Mouse (Mus musculus): ENCODE results near the gene Capza1.

DNA sequence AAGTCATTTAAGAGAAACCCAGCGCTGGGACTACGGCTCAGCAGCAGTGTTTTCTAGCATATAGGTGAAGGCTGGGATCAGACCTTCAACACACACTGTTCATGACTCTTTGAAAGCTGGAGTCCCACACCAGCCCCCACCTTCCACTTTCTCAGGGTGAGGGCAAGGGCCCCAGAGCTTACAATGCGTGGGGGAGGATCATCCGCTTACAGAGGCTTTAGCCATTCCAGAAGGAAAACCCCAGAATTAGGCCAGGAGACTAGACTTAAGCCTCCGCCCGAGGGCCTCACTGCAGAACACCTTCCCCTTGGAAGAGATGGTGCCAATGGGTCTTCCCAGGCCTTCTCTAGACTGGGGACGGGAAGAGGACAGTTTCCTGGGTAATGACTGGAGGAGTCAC is 91.0 kb downstream of the Capza1 start:
- TF ChIP-seq CTCF (IDR thresholded peaks at IDR 0.05; ENCODE audit: extremely low read depth, insufficient read depth, insufficient read length, insufficient replicate concordance) (no peak), POLR2A (IDR thresholded peaks at IDR 0.05; ENCODE audit: low read depth, low read length) (no peak)

Measured in spleen, adult 2 months (tissue).